Mouse (Mus musculus): ENCODE measurements around the gene Tecr. TPM values are rescaled to one million over a fixed set of nuclear protein-coding genes. Genes with fewer than 3 reads are reported as not detected.

The Tecr gene
- polyA plus RNA-seq, 1 experiment from 2014 or later, result 509 TPM

GRCm38 (mm10) chr8:83648031-83648430 is 40.3 kb upstream of the Tecr start:
- Histone ChIP-seq H3K9ac (ENCODE audit: low read length) (no peak overlapping the region), H3K9me3 (ENCODE audit: control insufficient read depth, low read length) (no peaks in the 10 kb centered on the region), H3K27ac (ENCODE audit: low read length) (no peak overlapping the region), H3K4me3 (ENCODE audit: low read length) (no peak overlapping the region), H3K36me3 (ENCODE audit: control insufficient read depth, insufficient read depth, low read length) (no peaks in the 10 kb centered on the region), H3K4me1 (replicated peaks; ENCODE audit: control insufficient read depth, insufficient read depth, low read length) (no peaks in the 10 kb centered on the region; the same call in 1 of the 2 replicates), H3K4me2 (ENCODE audit: low read depth, low read length) (no peak overlapping the region), H3K27me3 (ENCODE audit: control insufficient read depth, insufficient read depth, low read depth, low read length) (no peaks in the 10 kb centered on the region)
- no peak for ATAC-seq (ENCODE audit: low read depth)
- 95% methylated on average over 4 of the region's 4 CpGs for WGBS

- Histone ChIP-seq H3K9ac (ENCODE audit: low read length) (no peak overlapping the region), H3K27me3 (ENCODE audit: control insufficient read depth, insufficient read depth, low read depth, low read length) (no peaks in the 10 kb centered on the region), H3K4me3 (ENCODE audit: low read length) (no peak overlapping the region), H3K9me3 (ENCODE audit: control insufficient read depth, low read length) (no peaks in the 10 kb centered on the region), H3K4me2 (ENCODE audit: low read depth, low read length) (no peak overlapping the region), H3K4me1 (replicated peaks; ENCODE audit: control insufficient read depth, insufficient read depth, low read length) (no peaks in the 10 kb centered on the region; the same call in 1 of the 2 replicates), H3K36me3 (ENCODE audit: control insufficient read depth, insufficient read depth, low read length) (no peaks in the 10 kb centered on the region), H3K27ac (ENCODE audit: low read length) (no peak overlapping the region)
- 95% methylated on average over 11 of the region's 11 CpGs for WGBS
- no peak for ATAC-seq (ENCODE audit: low read depth)
Observed at GRCm38 (mm10) chr8:83647511-83647910, 39.7 kb upstream of the Tecr start.

GRCm38 (mm10) chr8:83639649-83640048 is 31.9 kb upstream of the Tecr start:
- no peaks in the 10 kb centered on the region for H3K36me3 ChIP-seq (ENCODE audit: control insufficient read depth, insufficient read depth, low read length)
- no peak overlapping the region for H3K27ac ChIP-seq (ENCODE audit: low read length)
- no peak overlapping the region for H3K9ac ChIP-seq (ENCODE audit: low read length)
- no peak overlapping the region for H3K4me3 ChIP-seq (ENCODE audit: low read length)
- no peak for ATAC-seq (ENCODE audit: low read depth)
- H3K27me3 ChIP-seq (ENCODE audit: control insufficient read depth, insufficient read depth, low read depth, low read length), result no peaks in the 10 kb centered on the region
- no peak overlapping the region for H3K4me2 ChIP-seq (ENCODE audit: low read depth, low read length)
- WGBS, result 53% methylated on average over 5 of the region's 5 CpGs
- no peaks in the 10 kb centered on the region for H3K4me1 ChIP-seq (replicated peaks; ENCODE audit: control insufficient read depth, insufficient read depth, low read length)
- peaks cover 3% of the 10 kb centered on the region; the same call in 1 of the 2 replicates for H3K9me3 ChIP-seq (ENCODE audit: control insufficient read depth, low read length)

- ATAC-seq (ENCODE audit: low read depth), result no peak
- no peak overlapping the region for H3K4me2 ChIP-seq (ENCODE audit: low read depth, low read length)
- no peaks in the 10 kb centered on the region for H3K36me3 ChIP-seq (ENCODE audit: control insufficient read depth, insufficient read depth, low read length)
- 56% methylated on average over 4 of the region's 4 CpGs for WGBS
- no peak overlapping the region for H3K9ac ChIP-seq (ENCODE audit: low read length)
- H3K4me1 ChIP-seq (replicated peaks; ENCODE audit: control insufficient read depth, insufficient read depth, low read length), result no peaks in the 10 kb centered on the region
- no peak overlapping the region for H3K27ac ChIP-seq (ENCODE audit: low read length)
- H3K4me3 ChIP-seq (ENCODE audit: low read length), result no peak overlapping the region
- no peaks in the 10 kb centered on the region for H3K27me3 ChIP-seq (ENCODE audit: control insufficient read depth, insufficient read depth, low read depth, low read length)
- peaks cover 3% of the 10 kb centered on the region; the same call in 1 of the 2 replicates for H3K9me3 ChIP-seq (ENCODE audit: control insufficient read depth, low read length)
Observed at GRCm38 (mm10) chr8:83638856-83639255, 31.1 kb upstream of the Tecr start.

- no peak overlapping the region for H3K4me2 ChIP-seq (ENCODE audit: low read depth, low read length)
- peaks cover 3% of the 10 kb centered on the region; the same call in 1 of the 2 replicates for H3K9me3 ChIP-seq (ENCODE audit: control insufficient read depth, low read length)
- no peaks in the 10 kb centered on the region for H3K4me1 ChIP-seq (replicated peaks; ENCODE audit: control insufficient read depth, insufficient read depth, low read length)
- no peak for ATAC-seq (ENCODE audit: low read depth)
- H3K27me3 ChIP-seq (ENCODE audit: control insufficient read depth, insufficient read depth, low read depth, low read length), result no peaks in the 10 kb centered on the region
- WGBS, result 64% methylated on average over 7 of the region's 7 CpGs
- H3K9ac ChIP-seq (ENCODE audit: low read length), result no peak overlapping the region
- no peak overlapping the region for H3K27ac ChIP-seq (ENCODE audit: low read length)
- no peak overlapping the region for H3K4me3 ChIP-seq (ENCODE audit: low read length)
- no peaks in the 10 kb centered on the region for H3K36me3 ChIP-seq (ENCODE audit: control insufficient read depth, insufficient read depth, low read length)
Observed at GRCm38 (mm10) chr8:83632083-83632707, 24.4 kb upstream of the Tecr start.

- no peak for ATAC-seq (ENCODE audit: low read depth)
Observed at GRCm38 (mm10) chr8:83625676-83626299, 18.0 kb upstream of the Tecr start.

GRCm38 (mm10) chr8:83624739-83625138 is 17.0 kb upstream of the Tecr start:
- H3K9me3 ChIP-seq (ENCODE audit: control insufficient read depth, low read length), result no peaks in the 10 kb centered on the region
- H3K4me2 ChIP-seq (ENCODE audit: low read depth, low read length), result no peak overlapping the region
- 36% methylated on average over 3 of the region's 3 CpGs for WGBS
- H3K4me3 ChIP-seq (ENCODE audit: low read length), result no peak overlapping the region
- 0 out of 2 replicates have a peak, but pooled peaks have one; percentile 21 for ATAC-seq (ENCODE audit: low read depth)
- H3K27ac ChIP-seq (ENCODE audit: low read length), result no peak overlapping the region
- H3K27me3 ChIP-seq (ENCODE audit: control insufficient read depth, insufficient read depth, low read depth, low read length), result no peaks in the 10 kb centered on the region
- no peaks in the 10 kb centered on the region for H3K36me3 ChIP-seq (ENCODE audit: control insufficient read depth, insufficient read depth, low read length)
- H3K9ac ChIP-seq (ENCODE audit: low read length), result no peak overlapping the region
- H3K4me1 ChIP-seq (replicated peaks; ENCODE audit: control insufficient read depth, insufficient read depth, low read length), result peaks cover 7% of the 10 kb centered on the region; the same call in 1 of the 2 replicates

More at GRCm38 (mm10) chr8:83625676-83626299, 18.0 kb upstream of the Tecr start:
- Histone ChIP-seq H3K27me3 (ENCODE audit: control insufficient read depth, insufficient read depth, low read depth, low read length) (no peaks in the 10 kb centered on the region), H3K4me2 (ENCODE audit: low read depth, low read length) (no peak overlapping the region), H3K9ac (ENCODE audit: low read length) (no peak overlapping the region), H3K4me3 (ENCODE audit: low read length) (no peak overlapping the region), H3K27ac (ENCODE audit: low read length) (no peak overlapping the region), H3K36me3 (ENCODE audit: control insufficient read depth, insufficient read depth, low read length) (no peaks in the 10 kb centered on the region), H3K9me3 (ENCODE audit: control insufficient read depth, low read length) (no peaks in the 10 kb centered on the region), H3K4me1 (replicated peaks; ENCODE audit: control insufficient read depth, insufficient read depth, low read length) (peaks cover 7% of the 10 kb centered on the region; the same call in 1 of the 2 replicates)
- WGBS, result 82% methylated on average over 6 of the region's 6 CpGs

GRCm38 (mm10) chr8:83623549-83623948 is 15.8 kb upstream of the Tecr start:
- ATAC-seq (ENCODE audit: low read depth), result no peak
- H3K27me3 ChIP-seq (ENCODE audit: control insufficient read depth, insufficient read depth, low read depth, low read length), result no peaks in the 10 kb centered on the region
- WGBS, result 79% methylated on average over 7 of the region's 7 CpGs

GRCm38 (mm10) chr8:83622389-83622989 is 14.7 kb upstream of the Tecr start:
- peak overlapping the region; percentile 33 for H3K27ac ChIP-seq (ENCODE audit: low read length)
- peak overlapping the region; percentile 44 for H3K4me3 ChIP-seq (ENCODE audit: low read length)
- peak overlapping the region; percentile 67 for H3K4me2 ChIP-seq (ENCODE audit: low read depth, low read length)
- ATAC-seq (ENCODE audit: low read depth), result peak; percentile 93
- H3K36me3 ChIP-seq (ENCODE audit: control insufficient read depth, insufficient read depth, low read length), result no peaks in the 10 kb centered on the region
- WGBS, result 5% methylated on average over 23 of the region's 23 CpGs
- peak overlapping the region; percentile 60 for H3K9ac ChIP-seq (ENCODE audit: low read length)
- H3K9me3 ChIP-seq (ENCODE audit: control insufficient read depth, low read length), result no peaks in the 10 kb centered on the region; the same call in 1 of the 2 replicates
- H3K27me3 ChIP-seq (ENCODE audit: control insufficient read depth, insufficient read depth, low read depth, low read length), result no peaks in the 10 kb centered on the region
- peaks cover 7% of the 10 kb centered on the region; the same call in 1 of the 2 replicates for H3K4me1 ChIP-seq (replicated peaks; ENCODE audit: control insufficient read depth, insufficient read depth, low read length)

More at GRCm38 (mm10) chr8:83623549-83623948, 15.8 kb upstream of the Tecr start:
- H3K9me3 ChIP-seq (ENCODE audit: control insufficient read depth, low read length), result no peaks in the 10 kb centered on the region
- H3K27ac ChIP-seq (ENCODE audit: low read length), result no peak overlapping the region
- no peak overlapping the region for H3K9ac ChIP-seq (ENCODE audit: low read length)
- H3K4me2 ChIP-seq (ENCODE audit: low read depth, low read length), result no peak overlapping the region
- H3K4me1 ChIP-seq (replicated peaks; ENCODE audit: control insufficient read depth, insufficient read depth, low read length), result peaks cover 7% of the 10 kb centered on the region; the same call in 1 of the 2 replicates
- no peaks in the 10 kb centered on the region for H3K36me3 ChIP-seq (ENCODE audit: control insufficient read depth, insufficient read depth, low read length)
- no peak overlapping the region for H3K4me3 ChIP-seq (ENCODE audit: low read length)
